15 mouse cellular contexts compared by ENCODE assay signal in the genomic region with DNA sequence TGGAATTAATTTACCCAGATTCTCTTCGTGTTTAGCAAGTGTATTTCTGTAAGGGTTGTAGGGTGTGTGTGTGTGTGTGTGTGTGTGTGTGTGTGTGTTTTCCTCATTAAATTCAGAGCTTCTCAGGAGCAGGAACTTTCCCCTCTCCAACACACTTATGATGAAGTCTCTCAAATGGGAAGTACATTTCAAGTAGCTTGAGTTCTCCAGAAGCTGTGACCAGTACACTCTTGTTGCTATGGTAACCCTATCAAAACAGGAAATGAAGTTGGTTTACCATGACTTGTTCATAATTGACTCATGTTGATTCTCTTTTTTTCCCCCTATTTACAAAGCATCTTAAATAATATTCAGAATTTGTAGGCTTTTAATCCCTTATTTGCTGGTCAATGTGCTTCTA. TPM values are rescaled to one million over a fixed set of nuclear protein-coding genes. Genes with fewer than 3 reads are reported as not detected.
A peak's percentile ranks its signal among the peaks of the same experiment; 100 is the strongest.
DNase-seq lines count a peak whose midpoint lies in the region; ATAC-seq lines count a peak whose summit lies in the region.
"Had no signal": no experiment of that assay in that cellular context is flagged by ENCODE, and none has a peak within 500 bp of the region (broad histone marks: within the 10 kb centered on the region; RNA-seq: fewer than 3 reads in every experiment).

No protein-coding gene starts in this region.

- H3K27ac ChIP-seq in hindbrain, embryonic 12.5 days, result no peak overlapping the region
- H3K27ac ChIP-seq: hindbrain, embryonic 10.5 days had no signal

- peak; percentile 29 for DNase-seq in heart, adult 8-10 months (ENCODE audit: low spot score)
- no peak for DNase-seq in heart, adult 9 months (ENCODE audit: low spot score in 2 of 2)
- peak; percentile 21 to 48 for DNase-seq in B cell, adult 2 months
- peak; percentile 3 for DNase-seq in c-Kit-negative CD71-positive TER-119-positive erythroid progenitor cells, embryonic 14.5 days (ENCODE audit: low read depth, low spot score)
- DNase-seq in right cerebral cortex, postnatal 14 days, result no peak
- DNase-seq: cerebellum, postnatal 25 days; forebrain, postnatal 0 days; kidney, adult 18-20 months; liver, postnatal 0 days; thymus, postnatal 14 days had no signal

- peaks cover 11% of the 10 kb centered on the region; the same call in 1 of the 2 replicates for H3K36me3 ChIP-seq in hindbrain, embryonic 12.5 days

- no peaks in the 10 kb centered on the region for H3K4me1 ChIP-seq in hindbrain, embryonic 12.5 days
- H3K4me1 ChIP-seq: hindbrain, embryonic 10.5 days had no signal

- WGBS in hindbrain, embryonic 12.5 days, result 92% methylated on average over 1 of the region's 1 CpGs

- ATAC-seq in megakaryocyte progenitor cell, adult 5-6 weeks (replicated peaks; ENCODE audit: poor library complexity), result peak; percentile 87
- ATAC-seq in erythroid progenitor cell, adult 5-6 weeks (replicated peaks; ENCODE audit: low FRiP score, poor library complexity, severe bottlenecking), result no peak
- ATAC-seq in hindbrain, embryonic 12.5 days (ENCODE audit: low FRiP score), result no peak
- ATAC-seq: forebrain, postnatal 0 days; liver, postnatal 0 days; midbrain, embryonic 16.5 days had no signal

- H3K4me3 ChIP-seq in hindbrain, embryonic 12.5 days, result no peak overlapping the region
- H3K4me3 ChIP-seq: hindbrain, embryonic 10.5 days had no signal

- H3K9ac ChIP-seq in hindbrain, embryonic 12.5 days, result no peak overlapping the region
- H3K9ac ChIP-seq: forebrain, postnatal 0 days; liver, postnatal 0 days had no signal

- H3K9me3 ChIP-seq in hindbrain, embryonic 12.5 days (replicated peaks), result no peaks in the 10 kb centered on the region
- H3K9me3 ChIP-seq: hindbrain, embryonic 10.5 days had no signal

- no peaks in the 10 kb centered on the region for H3K27me3 ChIP-seq in hindbrain, embryonic 12.5 days

- H3K4me2 ChIP-seq in hindbrain, embryonic 12.5 days (replicated peaks), result no peak overlapping the region

RNA-seq across cellular contexts. Expression of gene Mapk1, which starts 29.4 kb away (rescaled TPM):
- 100 to 1,000 TPM; 104 to 111 (median 104) TPM for total RNA-seq in heart, adult 8-10 months (2022)
- 144 TPM in 2 replicates for total RNA-seq in megakaryocyte progenitor cell, adult 5-6 weeks (2015)
- 136 and 152 TPM in 2 replicates for total RNA-seq in megakaryocyte progenitor cell, adult 5-6 weeks (2017)
- total RNA-seq in erythroid progenitor cell, adult 5-6 weeks (2015; ENCODE audit: low replicate concordance), result 81.7 and 109 TPM in 2 replicates
- 113 and 116 TPM in 2 replicates for total RNA-seq in erythroid progenitor cell, adult 5-6 weeks (2017; ENCODE audit: low replicate concordance)
- polyA plus RNA-seq in hindbrain, embryonic 12.5 days (2016; fragmentation: Nextera tagmentation; extraction: Ambion mirVana), result 162 and 163 TPM in 2 replicates

RNA-seq across cellular contexts. Expression of gene Ypel1, which starts 56.9 kb away (rescaled TPM):
- total RNA-seq in heart, adult 8-10 months (2022), result 1 to 10 TPM; 1.7 to 3.1 (median 2.1) TPM
- 0.49 and 3.5 TPM in 2 replicates for total RNA-seq in megakaryocyte progenitor cell, adult 5-6 weeks (2015)
- 0.54 and 2.4 TPM in 2 replicates for total RNA-seq in megakaryocyte progenitor cell, adult 5-6 weeks (2017)
- total RNA-seq in erythroid progenitor cell, adult 5-6 weeks (2015; ENCODE audit: low replicate concordance), result not detected in 2 replicates
- total RNA-seq in erythroid progenitor cell, adult 5-6 weeks (2017; ENCODE audit: low replicate concordance), result not detected in 2 replicates
- polyA plus RNA-seq in hindbrain, embryonic 12.5 days (2016; fragmentation: Nextera tagmentation; extraction: Ambion mirVana), result 96.2 and 105 TPM in 2 replicates

Comparison
In these comparisons a context has a peak if more than half of its experiments do, and no peak if none do; other contexts are left out.
1. DNase-seq: peak in heart, adult 8-10 months (single experiment), B cell, adult 2 months (2 of 2) and c-Kit-negative CD71-positive TER-119-positive erythroid progenitor cells, embryonic 14.5 days (single experiment); none in heart, adult 9 months (0 of 2) and right cerebral cortex, postnatal 14 days (single experiment).